Mouse (Mus musculus) brain, embryonic 14.5 days (tissue): ENCODE results near the gene Yipf4. TPM values are rescaled to one million over a fixed set of nuclear protein-coding genes. Genes with fewer than 3 reads are reported as not detected.
"Not testable (repeated sequence)": the region's sequence is repeated elsewhere in the genome, so short reads cannot be mapped to it uniquely, and the experiment has no call there.

ENCODE experiments used
- DNase-seq: peaks from one replicate; pipeline ENCODE4 v3.0.0-alpha.2; 2011; ENCODE audit warnings: low read depth
- CTCF ChIP-seq: fragments of 200-500 bp; IDR thresholded peaks from 2 replicates; pipeline ENCODE4 v1.5.1; 2012; ENCODE audit warnings: inconsistent platforms, mild to moderate bottlenecking, moderate library complexity, borderline replicate concordance; ENCODE audit not compliant: insufficient read depth, insufficient read length; ENCODE audit errors: extremely low read depth
- POLR2A ChIP-seq: fragments of 200-500 bp; IDR thresholded peaks from 2 replicates; pipeline ENCODE4 v1.6.1; 2012; ENCODE audit warnings: mild to moderate bottlenecking, inconsistent platforms, borderline replicate concordance; ENCODE audit not compliant: poor library complexity, insufficient read depth, insufficient read length, severe bottlenecking; ENCODE audit errors: extremely low read depth
- polyA plus RNA-seq: library from polyadenylated mRNA; depleted of rRNA; stranded (reverse); fragments of >200 nt; gene quantifications from 2 replicates; pipeline ENCODE4 v1.2.3, GENCODE M21; 2012; rRNA removed

Yipf4 gene
- 26.3 and 37.3 TPM in 2 replicates for polyA plus RNA-seq

- DNase-seq = peak; percentile 98
- no peak for TF ChIP-seq CTCF
- TF ChIP-seq POLR2A = peak; percentile 83
Observed at GRCm38 (mm10) chr17:74489024-74489900, at the start of gene Yipf4. TSS of gene Yipf4 (plus strand) at chr17:74489493.

GRCm38 (mm10) chr17:74440486-74440885 is 48.8 kb upstream of the Yipf4 start:
- no peak for DNase-seq
- no peak for TF ChIP-seq POLR2A
- no peak for TF ChIP-seq CTCF

GRCm38 (mm10) chr17:74449776-74450175 is 39.5 kb upstream of the Yipf4 start:
- TF ChIP-seq POLR2A (no peak), CTCF (no peak)
- DNase-seq = no peak

- no peak for DNase-seq
- TF ChIP-seq POLR2A (no peak), CTCF (no peak)
Observed at GRCm38 (mm10) chr17:74453928-74454327, 35.4 kb upstream of the Yipf4 start.

- no peak for TF ChIP-seq CTCF
- TF ChIP-seq POLR2A = no peak
- no peak for DNase-seq
Observed at GRCm38 (mm10) chr17:74454660-74455059, 34.6 kb upstream of the Yipf4 start.

GRCm38 (mm10) chr17:74455426-74455825 is 33.9 kb upstream of the Yipf4 start:
- TF ChIP-seq POLR2A (no peak), CTCF (no peak)
- no peak for DNase-seq

- TF ChIP-seq POLR2A (no peak), CTCF (no peak)
- DNase-seq = no peak
Observed at GRCm38 (mm10) chr17:74456825-74457224, 32.5 kb upstream of the Yipf4 start.

- no peak for DNase-seq
- no peak for TF ChIP-seq CTCF
Observed at GRCm38 (mm10) chr17:74457972-74458677, 31.2 kb upstream of the Yipf4 start.

GRCm38 (mm10) chr17:74458711-74459408 is 30.4 kb upstream of the Yipf4 start, which contains the start of gene Nlrc4:
TSS of gene Nlrc4 (minus strand) at chr17:74459142.
- DNase-seq = no peak
- TF ChIP-seq CTCF (no peak), POLR2A (no peak)

GRCm38 (mm10) chr17:74463510-74463909 is 25.8 kb upstream of the Yipf4 start:
- TF ChIP-seq POLR2A (no peak), CTCF (no peak)

GRCm38 (mm10) chr17:74467981-74468380 is 21.3 kb upstream of the Yipf4 start:
- not testable (repeated sequence) for DNase-seq

More at GRCm38 (mm10) chr17:74463510-74463909, 25.8 kb upstream of the Yipf4 start:
- DNase-seq = no peak

GRCm38 (mm10) chr17:74470133-74470532 is 19.2 kb upstream of the Yipf4 start:
- not testable (repeated sequence) for DNase-seq
